Mouse (Mus musculus) intestine, embryonic 14.5 days (tissue): ENCODE results near the gene Kif23. TPM values are rescaled to one million over a fixed set of nuclear protein-coding genes. Genes with fewer than 3 reads are reported as not detected.

Experiments
- ATAC-seq: fragments of 200-750 bp; cut with Nextera tagmentation; replicated peaks from 2 replicates; pipeline ENCODE4 v1.8.0; 2017; ENCODE audit warnings: low read depth, moderate number of reproducible peaks, moderate TSS enrichment, moderate library complexity; ENCODE audit not compliant: low FRiP score, low TSS enrichment
- DNase-seq: peaks from one replicate; pipeline ENCODE4 v3.0.0-alpha.2; 2018; ENCODE audit warnings: low spot score
- H3K27ac ChIP-seq: fragments of 300-500 bp; sonication (generic); 2 replicates; pipeline ENCODE4 v1.5.1; 2014; ENCODE audit warnings: low read depth, mild to moderate bottlenecking, control low read depth
- H3K27me3 ChIP-seq: fragments of 300-500 bp; sonication (generic); replicated peaks from 2 replicates; pipeline ENCODE4 v1.6.1; 2014; ENCODE audit warnings: low read length, control low read depth; ENCODE audit not compliant: control insufficient read depth, insufficient read depth
- H3K36me3 ChIP-seq: fragments of 300-500 bp; sonication (generic); 2 replicates; pipeline ENCODE4 v1.6.1; 2014; ENCODE audit warnings: low read length, control low read depth; ENCODE audit not compliant: control insufficient read depth, insufficient read depth
- H3K4me1 ChIP-seq: fragments of 300-500 bp; sonication (generic); replicated peaks from 2 replicates; pipeline ENCODE4 v1.6.1; 2014; ENCODE audit warnings: low read length, control low read depth, mixed read lengths; ENCODE audit not compliant: control insufficient read depth, insufficient read depth
- H3K4me2 ChIP-seq: fragments of 300-500 bp; sonication (generic); 2 replicates; pipeline ENCODE4 v1.6.1; 2014; ENCODE audit warnings: low read length
- H3K4me3 ChIP-seq: fragments of 300-500 bp; sonication (generic); 2 replicates; pipeline ENCODE4 v1.5.1; 2014; ENCODE audit warnings: low read depth, low read length, control low read depth, mixed read lengths
- H3K9ac ChIP-seq: fragments of 300-500 bp; sonication (generic); 2 replicates; pipeline ENCODE4 v1.6.1; 2014; ENCODE audit warnings: mild to moderate bottlenecking, low read length
- H3K9me3 ChIP-seq: fragments of 300-500 bp; sonication (generic); 2 replicates; pipeline ENCODE4 v1.6.1; 2016; ENCODE audit warnings: low read length, control low read depth; ENCODE audit not compliant: control insufficient read depth
- WGBS: fragments of 180-500 bp; shearing (Covaris S2); extraction: QIAGEN DNeasy Blood & Tissue Kit; methylation state at CpG from one replicate; pipeline ENCODE4 v1.1.7; 2014; 5-methylcytosine and 5-hydroxymethylcytosine counted together
- polyA plus RNA-seq: library from polyadenylated mRNA; unstranded; fragments of >200 nt; fragmentation: Nextera tagmentation; extraction: Ambion mirVana; gene quantifications from 2 replicates; pipeline ENCODE4 v1.2.1, GENCODE M21; 2014

Gene Kif23
- polyA plus RNA-seq, 1 experiment from 2014 or later = 115 TPM

DNA sequence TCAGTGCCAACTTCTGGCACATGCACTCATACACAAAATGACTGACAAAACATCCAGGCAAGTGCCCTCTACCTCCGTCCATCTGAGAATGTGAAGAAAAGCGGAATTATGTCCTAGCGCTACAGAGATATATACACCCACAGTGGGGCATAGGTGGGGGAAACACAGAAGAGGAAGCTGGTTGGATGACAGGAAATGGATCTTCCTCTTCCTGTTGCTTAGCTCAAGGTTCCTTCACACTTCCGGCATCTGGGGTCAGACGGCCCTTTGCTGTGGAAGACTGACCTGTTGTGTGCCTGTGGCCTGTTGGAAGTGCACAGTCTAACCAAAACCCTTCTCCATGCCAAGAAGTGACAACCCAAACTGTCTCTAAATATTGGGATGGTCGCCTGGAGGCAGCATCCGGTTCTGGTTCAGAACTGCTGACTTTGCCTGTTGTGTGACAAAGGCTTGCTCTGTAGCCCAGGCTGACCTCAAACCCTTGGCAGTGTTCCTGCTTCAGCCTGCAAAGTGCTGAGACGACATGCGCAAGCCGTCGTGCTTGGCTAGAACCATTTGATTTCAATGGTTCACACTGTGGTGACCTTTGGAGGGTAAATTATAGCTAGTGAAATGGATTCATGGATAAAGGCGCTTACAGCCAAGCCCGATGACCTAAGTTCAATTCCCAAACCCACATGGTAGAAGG is 30.8 kb upstream of the Kif23 start:
- H3K4me2 ChIP-seq = no peak overlapping the region
- ATAC-seq = no peak
- 86% methylated on average over 13 of the region's 13 CpGs for WGBS
- H3K9ac ChIP-seq = no peak overlapping the region
- H3K27me3 ChIP-seq = no peaks in the 10 kb centered on the region
- no peaks in the 10 kb centered on the region for H3K4me1 ChIP-seq
- H3K27ac ChIP-seq = no peak overlapping the region
- DNase-seq = no peak
- no peak overlapping the region for H3K4me3 ChIP-seq
- H3K9me3 ChIP-seq = no peaks in the 10 kb centered on the region
- H3K36me3 ChIP-seq = no peaks in the 10 kb centered on the region

DNA sequence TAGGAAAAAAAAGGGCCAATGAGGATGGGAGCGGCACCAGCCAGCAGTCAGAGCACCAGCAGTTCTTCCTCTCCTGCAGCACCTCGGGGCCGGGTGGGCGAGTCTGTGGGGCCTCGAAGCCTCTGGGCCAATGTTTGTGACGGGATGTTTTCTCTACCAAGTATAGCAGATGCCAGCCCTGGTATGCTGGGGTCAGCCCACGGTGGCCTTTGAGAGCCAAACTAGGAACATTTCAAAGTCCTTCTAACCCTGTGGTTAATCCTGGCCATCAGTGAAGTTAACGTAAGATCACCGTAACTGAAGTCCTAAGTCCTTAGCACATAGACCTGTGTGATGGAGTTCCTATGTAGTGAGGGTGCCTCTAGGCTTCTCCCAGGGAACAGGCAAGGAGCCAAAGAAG is 25.5 kb upstream of the Kif23 start:
- H3K9me3 ChIP-seq = no peaks in the 10 kb centered on the region
- no peak overlapping the region for H3K4me3 ChIP-seq
- ATAC-seq (no peak), DNase-seq (no peak)
- no peaks in the 10 kb centered on the region for H3K4me1 ChIP-seq
- no peak overlapping the region for H3K9ac ChIP-seq
- no peaks in the 10 kb centered on the region for H3K36me3 ChIP-seq
- no peak overlapping the region for H3K4me2 ChIP-seq
- no peaks in the 10 kb centered on the region for H3K27me3 ChIP-seq
- WGBS = 41% methylated on average over 9 of the region's 9 CpGs
- H3K27ac ChIP-seq = no peak overlapping the region

DNA sequence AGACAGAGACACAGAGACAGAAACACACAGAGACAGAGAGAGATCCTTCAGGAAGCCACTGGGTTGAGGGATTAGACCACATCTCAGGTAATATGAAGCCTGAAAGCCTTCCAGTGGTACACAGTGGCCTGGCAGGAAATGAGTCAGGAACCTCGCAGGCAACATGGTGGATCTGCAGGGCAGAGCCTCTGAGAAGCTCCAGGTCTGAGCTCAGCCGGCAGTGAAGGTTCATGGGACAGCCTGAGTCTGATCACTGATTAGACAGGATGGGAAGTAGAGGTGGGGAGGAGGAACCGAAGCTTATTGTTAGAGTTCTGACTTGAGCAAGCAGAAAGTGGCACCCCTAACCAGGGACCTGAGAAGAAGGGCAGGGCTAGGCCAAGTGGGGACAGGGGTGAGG is 24.5 kb upstream of the Kif23 start:
- Histone ChIP-seq H3K27ac (no peak overlapping the region), H3K36me3 (no peaks in the 10 kb centered on the region), H3K4me1 (no peaks in the 10 kb centered on the region), H3K9ac (no peak overlapping the region), H3K27me3 (no peaks in the 10 kb centered on the region), H3K4me2 (no peak overlapping the region), H3K9me3 (no peaks in the 10 kb centered on the region), H3K4me3 (no peak overlapping the region)
- 56% methylated on average over 3 of the region's 3 CpGs for WGBS
- DNase-seq = no peak
- ATAC-seq = no peak

DNA sequence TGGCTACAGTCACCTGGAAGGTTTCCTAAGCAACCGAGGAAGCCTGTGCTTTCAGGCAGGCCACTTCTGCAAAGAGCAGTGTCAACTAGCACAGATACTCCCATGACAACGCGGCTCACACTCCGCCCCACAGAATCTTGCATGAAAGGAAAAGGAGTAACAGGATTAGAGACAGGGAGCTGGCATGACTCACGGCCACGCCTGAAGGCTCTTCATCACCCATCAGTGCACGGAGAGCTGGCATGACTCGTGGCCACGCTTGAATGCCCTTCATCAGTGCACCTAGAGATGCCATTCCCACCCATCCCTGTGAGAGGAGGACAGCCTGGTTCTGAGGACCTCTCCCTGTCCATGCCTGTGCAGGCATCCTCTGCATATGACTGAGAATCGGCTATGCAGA is 20.8 kb upstream of the Kif23 start:
- H3K4me3 ChIP-seq = no peak overlapping the region
- DNase-seq = no peak
- no peaks in the 10 kb centered on the region for H3K4me1 ChIP-seq
- H3K27me3 ChIP-seq = no peaks in the 10 kb centered on the region
- H3K36me3 ChIP-seq = no peaks in the 10 kb centered on the region
- ATAC-seq = no peak
- no peak overlapping the region for H3K9ac ChIP-seq
- no peak overlapping the region for H3K4me2 ChIP-seq
- H3K9me3 ChIP-seq = no peaks in the 10 kb centered on the region
- 79% methylated on average over 10 of the region's 10 CpGs for WGBS
- no peak overlapping the region for H3K27ac ChIP-seq

DNA sequence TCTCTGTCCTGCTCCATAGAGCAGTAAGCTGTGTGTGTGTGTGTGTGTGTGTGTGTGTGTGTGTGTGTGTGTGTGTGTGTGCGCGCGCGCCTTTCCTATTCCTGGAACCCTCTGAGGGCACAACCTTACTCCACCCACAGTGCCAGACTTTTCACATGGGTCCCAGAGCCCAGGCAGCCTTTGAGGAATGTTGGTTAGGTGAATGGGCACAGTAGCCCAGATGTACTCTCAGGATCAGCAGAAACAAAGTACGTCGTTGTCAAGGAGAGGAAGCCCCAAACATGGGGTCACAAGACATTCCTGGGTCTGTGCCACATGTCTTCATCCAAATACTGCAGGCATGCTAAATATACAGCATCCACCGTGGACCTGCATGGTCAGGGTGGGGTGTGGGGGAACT is 19.4 kb upstream of the Kif23 start:
- Histone ChIP-seq H3K9ac (no peak overlapping the region), H3K36me3 (no peaks in the 10 kb centered on the region), H3K27me3 (no peaks in the 10 kb centered on the region), H3K27ac (no peak overlapping the region), H3K4me1 (no peaks in the 10 kb centered on the region), H3K4me2 (no peak overlapping the region), H3K4me3 (no peak overlapping the region), H3K9me3 (no peaks in the 10 kb centered on the region)
- DNase-seq = no peak
- 82% methylated on average over 7 of the region's 7 CpGs for WGBS
- ATAC-seq = no peak

DNA sequence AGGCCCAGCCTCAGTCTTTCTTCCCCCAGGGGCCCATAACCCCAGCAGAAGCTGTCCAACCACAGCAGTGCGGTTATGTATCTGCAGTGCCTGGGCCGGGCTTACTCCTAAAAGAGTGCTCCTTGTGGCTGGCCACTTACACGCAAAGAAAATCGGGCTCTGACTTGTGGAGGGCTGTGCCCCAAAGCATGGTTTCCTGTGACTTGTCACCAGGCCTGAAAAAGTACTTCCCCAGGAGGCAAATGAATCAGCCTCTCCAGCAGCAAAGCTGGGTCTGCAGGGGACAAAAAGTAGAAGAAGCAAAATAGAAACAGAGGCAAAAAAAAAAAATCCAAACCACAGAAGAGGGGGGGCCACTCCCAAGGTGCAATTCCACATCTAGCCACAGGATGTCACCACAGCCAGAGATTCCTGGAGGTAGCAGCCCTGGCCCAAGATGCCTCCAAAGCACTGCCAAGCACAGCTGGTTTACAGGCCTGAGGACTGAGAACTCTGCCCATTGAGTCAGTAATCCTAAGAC is 18.9 kb upstream of the Kif23 start:
- no peak overlapping the region for H3K9ac ChIP-seq
- 45% methylated on average over 4 of the region's 4 CpGs for WGBS
- peak; percentile 66; the same call in 1 of the 2 replicates for ATAC-seq

DNA sequence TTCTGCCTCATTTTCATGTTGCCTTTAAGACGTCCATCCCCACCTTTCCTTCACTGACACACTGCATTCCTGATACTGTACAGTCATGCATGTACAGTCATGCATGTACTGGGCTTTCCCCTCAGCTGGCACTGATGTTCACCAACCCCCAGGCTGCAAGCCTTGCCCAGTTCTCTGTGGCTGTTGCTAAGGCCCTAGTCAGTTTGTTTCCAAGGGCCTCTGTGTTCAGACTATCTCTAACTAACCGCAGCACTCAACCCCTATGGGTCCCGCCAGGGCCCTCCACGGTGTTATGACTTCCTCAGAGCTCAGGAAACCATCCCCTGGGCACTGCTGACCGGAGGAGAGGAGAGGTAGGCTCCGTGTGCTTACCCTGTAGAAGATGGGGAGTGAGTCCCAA is 16.8 kb upstream of the Kif23 start:
- Histone ChIP-seq H3K9ac (no peak overlapping the region), H3K4me2 (no peak overlapping the region), H3K9me3 (no peaks in the 10 kb centered on the region), H3K27ac (no peak overlapping the region), H3K27me3 (no peaks in the 10 kb centered on the region), H3K4me1 (0 out of 2 replicates have a peak, but pooled peaks cover 6% of the 10 kb centered on the region), H3K36me3 (no peaks in the 10 kb centered on the region), H3K4me3 (no peak overlapping the region)
- no peak for ATAC-seq
- no peak for DNase-seq
- 73% methylated on average over 6 of the region's 6 CpGs for WGBS

More for the DNA sequence above, 18.9 kb upstream of the Kif23 start:
- Histone ChIP-seq H3K36me3 (no peaks in the 10 kb centered on the region), H3K4me2 (no peak overlapping the region), H3K4me1 (0 out of 2 replicates have a peak, but pooled peaks cover 5% of the 10 kb centered on the region), H3K4me3 (no peak overlapping the region), H3K27ac (no peak overlapping the region), H3K27me3 (no peaks in the 10 kb centered on the region), H3K9me3 (no peaks in the 10 kb centered on the region)
- DNase-seq = peak; percentile 90

DNA sequence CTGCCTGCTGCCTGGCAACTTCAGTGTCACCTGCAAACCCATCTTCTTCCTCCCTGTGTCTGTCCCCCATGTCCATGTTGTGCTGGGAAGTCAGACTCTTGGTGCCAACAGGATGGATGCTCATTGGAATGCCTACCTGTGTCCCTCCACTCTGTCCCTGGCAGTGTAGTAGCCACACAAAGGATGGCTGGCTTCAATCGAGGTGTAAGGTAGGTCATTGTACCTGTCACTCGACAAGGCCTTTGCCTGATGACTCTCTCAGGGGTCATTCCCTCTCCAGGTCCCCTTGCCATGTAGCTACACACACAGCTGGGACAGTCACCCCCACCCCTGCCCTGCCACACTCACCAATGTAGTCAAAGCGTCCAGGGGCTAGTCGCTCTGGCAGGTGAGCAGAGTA is 14.6 kb upstream of the Kif23 start:
- no peaks in the 10 kb centered on the region for H3K9me3 ChIP-seq
- H3K27ac ChIP-seq = no peak overlapping the region
- no peaks in the 10 kb centered on the region for H3K27me3 ChIP-seq
- 74% methylated on average over 4 of the region's 4 CpGs for WGBS
- H3K4me3 ChIP-seq = no peak overlapping the region
- H3K4me1 ChIP-seq = 0 out of 2 replicates have a peak, but pooled peaks cover 6% of the 10 kb centered on the region
- H3K36me3 ChIP-seq = no peaks in the 10 kb centered on the region
- H3K4me2 ChIP-seq = no peak overlapping the region
- H3K9ac ChIP-seq = no peak overlapping the region
- no peak for DNase-seq
- ATAC-seq = no peak

DNA sequence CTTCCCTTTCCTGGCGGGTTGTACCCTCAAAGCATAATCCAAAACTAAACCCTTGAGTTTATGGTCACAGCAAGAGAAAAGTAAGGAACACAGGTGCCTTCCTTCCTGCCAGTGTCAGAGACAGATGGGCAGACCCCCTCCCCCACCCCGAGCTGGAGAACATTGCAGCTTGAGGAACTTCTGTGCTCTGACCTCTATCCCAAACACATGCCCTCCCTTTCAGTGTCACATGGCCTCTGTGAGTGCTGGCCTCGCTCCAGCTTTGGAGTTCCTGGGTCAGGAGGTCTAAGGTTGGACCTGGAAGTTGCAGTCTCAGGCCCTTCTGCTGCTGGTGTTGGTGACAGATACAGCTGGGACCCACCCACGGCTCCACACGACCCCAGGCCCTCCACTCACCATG is 14.2 kb upstream of the Kif23 start:
- ATAC-seq = no peak
- no peaks in the 10 kb centered on the region for H3K27me3 ChIP-seq
- H3K27ac ChIP-seq = 0 out of 2 replicates have a peak overlapping the region, but pooled peaks have one; percentile 38
- 0 out of 2 replicates have a peak, but pooled peaks cover 6% of the 10 kb centered on the region for H3K4me1 ChIP-seq
- no peak overlapping the region for H3K9ac ChIP-seq
- no peak overlapping the region for H3K4me2 ChIP-seq
- H3K4me3 ChIP-seq = no peak overlapping the region
- no peaks in the 10 kb centered on the region for H3K9me3 ChIP-seq
- no peaks in the 10 kb centered on the region for H3K36me3 ChIP-seq
- WGBS = 40% methylated on average over 5 of the region's 5 CpGs
- no peak for DNase-seq
